Mouse (Mus musculus) cerebellum, postnatal 36 days (tissue): ENCODE measurements at regions not wholly inside any gene's neighbourhood (a gene's known extent, or its start where the extent isn't known, plus 50 kb on each side); places are given as distances from the start of the nearest gene placed in this dataset.
A peak's percentile ranks its signal among the peaks of the same experiment; 100 is the strongest.

ENCODE experiments used
- DNase-seq, 2 experiments: peaks; one replicate each; pipeline ENCODE4 v3.0.0; 2021 to 2022; ENCODE audit warnings: mixed read lengths in 2 of 2

DNA sequence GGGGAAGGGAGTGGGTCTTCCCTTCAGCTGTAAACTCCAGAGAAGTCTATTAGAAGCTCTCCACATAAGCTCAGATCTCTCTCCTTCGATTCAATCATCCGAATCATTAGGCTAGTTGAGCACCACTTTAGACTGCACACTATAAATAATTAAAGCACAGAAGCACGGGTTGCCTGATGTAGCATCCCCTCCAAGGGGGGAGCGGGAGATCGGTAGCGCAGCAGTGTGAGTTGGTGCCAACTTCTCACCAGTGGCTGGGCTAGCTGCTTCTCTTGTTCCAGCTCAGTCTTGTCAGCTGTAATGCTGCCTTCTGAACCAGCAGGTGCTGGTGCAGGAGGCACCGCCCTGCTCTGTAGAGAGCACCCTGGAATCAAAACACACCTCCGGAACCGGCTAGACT lies 78.6 kb downstream of the A830031A19Rik start:
- DNase-seq, result no peak

DNA sequence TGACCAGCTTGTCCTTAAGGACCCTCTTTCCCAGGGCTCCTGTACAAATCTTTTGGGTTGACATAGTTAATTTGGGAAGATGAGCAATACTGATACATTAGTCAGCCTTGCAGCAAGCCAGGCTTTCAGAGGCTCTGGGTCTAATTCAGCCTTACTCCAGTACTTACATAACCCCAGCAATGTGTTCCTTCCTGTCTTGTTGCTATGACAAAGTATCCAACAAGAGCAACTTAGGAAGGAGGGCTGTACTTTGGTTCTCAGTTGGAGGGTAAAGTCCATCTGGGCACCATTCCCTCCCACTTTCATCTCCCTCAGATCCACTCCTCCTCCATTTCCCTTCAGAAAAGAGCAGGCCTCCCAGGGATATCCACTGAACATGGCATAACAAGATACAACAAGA lies 80.7 kb downstream of the A830031A19Rik start:
- DNase-seq, result no peak

DNA sequence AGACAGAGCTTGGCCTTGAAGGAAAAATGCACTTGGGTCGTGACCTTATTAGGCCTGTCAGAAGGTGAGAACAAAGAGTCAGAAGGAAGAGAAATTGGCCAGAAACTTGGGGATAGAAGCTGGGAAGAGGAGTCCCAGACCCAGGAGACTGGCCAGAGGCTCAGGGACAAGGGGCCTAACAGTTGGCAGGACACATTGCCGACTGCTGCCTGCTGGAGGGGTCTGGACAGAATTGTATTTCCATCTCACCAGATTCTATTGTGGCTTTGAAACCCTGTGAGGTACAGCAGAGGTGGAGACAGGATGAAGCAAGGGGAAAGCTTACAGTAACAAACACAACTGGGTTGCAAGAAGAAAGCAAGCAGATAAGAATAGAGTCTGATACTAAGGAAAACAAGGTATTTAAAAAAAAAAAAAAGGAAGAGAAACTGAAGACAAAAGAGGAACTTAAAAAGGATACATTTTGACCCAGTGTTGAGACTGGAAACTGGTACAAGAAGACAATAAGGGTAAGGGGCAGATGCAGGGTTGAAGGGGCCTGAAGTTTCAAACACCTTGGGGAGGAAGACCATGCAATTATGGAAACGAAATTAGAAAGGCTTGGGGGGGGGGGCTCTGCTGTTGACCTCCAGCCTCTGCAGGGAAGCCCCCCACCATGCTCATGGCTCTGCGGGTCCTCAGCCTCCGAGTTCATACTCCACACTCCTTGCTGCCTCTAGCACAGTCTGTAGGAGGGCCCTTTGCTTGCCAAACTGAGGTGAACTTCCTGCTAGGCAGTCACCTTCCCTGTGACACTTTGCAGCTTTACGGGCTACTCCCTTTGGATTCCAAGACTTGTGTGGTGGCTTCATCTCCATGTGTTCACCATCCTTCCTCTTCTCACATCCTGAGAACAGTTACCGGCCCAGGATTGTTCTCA lies 87.1 kb downstream of the A830031A19Rik start:
- no peak for DNase-seq

DNA sequence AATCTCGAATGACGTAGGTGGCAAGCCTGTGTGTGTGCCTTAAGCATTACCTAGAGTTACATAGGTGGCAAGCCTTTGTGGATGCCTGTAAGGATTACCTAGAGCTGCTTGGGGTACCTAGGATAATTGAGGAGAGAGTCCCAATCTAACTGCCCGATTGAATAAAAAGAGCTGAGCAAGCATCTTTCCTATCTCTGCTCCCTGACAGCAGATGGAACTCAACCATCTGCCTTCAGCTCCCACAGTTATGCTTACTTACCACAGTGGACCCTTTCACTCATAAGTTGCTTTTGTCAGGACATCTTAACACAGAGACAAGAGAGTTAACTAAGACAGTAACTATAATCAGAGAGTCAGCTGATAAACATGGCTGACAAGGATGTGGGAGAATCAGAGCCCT lies 89.6 kb downstream of the A830031A19Rik start:
- DNase-seq, result no peak

DNA sequence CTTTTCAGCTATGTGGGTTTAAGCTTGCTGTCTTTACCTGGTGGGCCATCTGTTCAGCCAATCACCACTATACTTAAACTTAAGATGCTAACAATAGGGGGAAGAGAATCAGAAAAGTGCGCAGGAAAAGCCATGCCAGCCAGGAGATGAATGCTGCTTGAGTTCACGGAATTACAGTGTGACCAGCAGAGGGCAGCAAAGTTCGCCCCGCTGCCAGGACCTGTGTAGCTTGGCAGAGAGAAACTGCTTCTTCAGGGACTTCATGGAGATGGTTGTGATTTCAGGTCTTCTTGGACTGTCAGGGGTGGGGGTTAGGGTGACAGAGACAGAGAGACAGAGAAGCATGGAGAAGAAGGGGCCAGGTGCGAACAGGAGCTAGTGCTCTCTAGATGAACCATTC lies 84.3 kb upstream of the Papolg start:
- DNase-seq, result peak; percentile 71 to 73

DNA sequence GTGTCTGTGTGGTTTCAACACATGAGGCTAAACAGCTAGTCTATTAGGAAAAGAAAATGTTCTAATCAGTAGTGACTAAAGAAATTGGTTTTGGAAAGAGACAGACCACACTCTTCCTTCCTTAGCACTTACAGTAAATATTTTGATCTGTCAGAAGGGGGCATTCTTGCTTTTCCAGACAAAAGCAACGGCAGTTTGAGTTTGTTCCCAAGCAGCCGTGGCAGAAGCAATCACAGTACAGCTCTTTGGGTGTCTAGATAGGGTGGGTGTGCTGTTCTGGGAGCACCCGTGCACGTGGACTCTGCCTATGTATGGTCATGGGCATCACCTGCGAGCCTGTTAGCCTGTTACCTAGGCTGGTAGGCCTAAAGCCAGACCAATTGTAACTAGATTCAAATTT lies 83.2 kb upstream of the Papolg start:
- DNase-seq, result no peak

DNA sequence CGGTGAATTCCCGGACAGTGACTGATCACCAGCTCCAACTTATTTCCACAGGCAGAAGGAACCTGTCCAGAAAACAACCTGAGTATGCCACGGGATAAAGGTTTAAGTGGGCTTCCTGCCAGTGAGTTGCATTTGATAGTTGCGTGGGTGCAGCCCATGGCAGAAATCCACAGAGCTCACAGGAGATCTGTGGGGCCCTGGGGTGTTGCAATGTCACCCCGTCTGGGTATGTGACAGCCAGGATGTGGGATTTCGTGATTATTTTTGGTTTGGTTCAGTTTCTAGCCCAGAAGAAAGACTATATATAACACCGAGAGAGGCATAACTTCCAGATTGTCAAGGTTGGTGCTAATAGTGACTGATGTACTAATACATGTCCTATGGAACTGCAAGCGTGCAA lies 82.0 kb upstream of the Papolg start:
- no peak for DNase-seq

DNA sequence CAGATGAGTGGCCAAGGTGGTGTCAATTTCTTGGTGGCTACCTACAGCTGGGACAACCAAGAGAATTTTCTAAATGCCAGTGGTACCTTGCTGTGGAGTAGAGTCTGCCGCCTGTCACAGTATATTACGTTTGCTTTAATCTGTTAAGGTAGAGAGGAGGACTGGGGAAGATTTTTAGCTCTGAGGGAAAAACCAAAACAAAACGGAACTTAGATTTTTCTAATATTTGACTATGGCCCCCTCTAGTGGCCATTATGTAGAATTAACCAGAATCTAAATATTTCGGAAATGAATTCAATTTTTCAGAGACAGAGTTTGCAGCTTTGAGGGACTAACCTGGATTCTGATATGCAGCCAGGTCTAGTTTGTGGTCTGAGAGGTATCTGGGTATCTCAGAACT lies 59.3 kb upstream of the Papolg start:
- no peak for DNase-seq

DNA sequence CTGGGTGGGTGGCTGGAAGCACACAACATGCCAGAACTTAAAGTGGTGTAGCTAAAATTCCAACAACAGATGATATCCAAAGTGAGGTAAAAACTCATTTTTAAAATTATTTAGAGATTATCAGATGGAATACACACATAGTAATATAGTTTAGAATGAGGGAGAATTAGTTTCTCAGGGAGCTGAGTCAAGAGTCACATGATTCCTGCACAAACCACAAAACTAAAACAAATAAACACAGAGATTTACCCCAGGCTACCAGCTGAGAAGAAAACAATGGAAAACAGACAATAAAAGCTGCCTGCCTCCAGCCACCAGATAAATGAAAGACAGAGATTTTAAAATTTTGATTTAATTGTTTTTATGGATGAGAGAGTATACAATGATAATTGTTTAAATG lies 50.9 kb upstream of the Papolg start:
- DNase-seq, result no peak
